Mouse (Mus musculus): ENCODE results near the gene Orc4. TPM values are rescaled to one million over a fixed set of nuclear protein-coding genes. Genes with fewer than 3 reads are reported as not detected.
A peak's percentile ranks its signal among the peaks of the same experiment; 100 is the strongest.
"Not testable (repeated sequence)": the region's sequence is repeated elsewhere in the genome, so short reads cannot be mapped to it uniquely, and the experiment has no call there.

Orc4 gene
- total RNA-seq (2021), result 10 to 100 TPM; 36.8 to 38.5 TPM
- long read RNA-seq, experiment 1, full-length matches to known transcripts, result 25 of 43 reads
- long read RNA-seq, experiment 1, partial matches to known transcripts, result 1 of 43 reads
- long read RNA-seq, experiment 1, other reads (novel, unspliced or antisense), result 17 of 43 reads
- long read RNA-seq, experiment 2, full-length matches to known transcripts, result 24 of 31 reads
- long read RNA-seq, experiment 2, partial matches to known transcripts, result 0 of 31 reads
- long read RNA-seq, experiment 2, other reads (novel, unspliced or antisense), result 7 of 31 reads

DNA sequence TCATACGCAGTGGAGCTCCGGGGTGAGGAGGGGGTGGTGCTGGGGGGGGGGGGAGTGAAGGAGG is at the start of gene Orc4:
Gene Orc4 (minus strand): TSS at position 26 of the 64 bp plus-strand sequence.
- intact Hi-C loops (cut with DNase I), result no loop called here

DNA sequence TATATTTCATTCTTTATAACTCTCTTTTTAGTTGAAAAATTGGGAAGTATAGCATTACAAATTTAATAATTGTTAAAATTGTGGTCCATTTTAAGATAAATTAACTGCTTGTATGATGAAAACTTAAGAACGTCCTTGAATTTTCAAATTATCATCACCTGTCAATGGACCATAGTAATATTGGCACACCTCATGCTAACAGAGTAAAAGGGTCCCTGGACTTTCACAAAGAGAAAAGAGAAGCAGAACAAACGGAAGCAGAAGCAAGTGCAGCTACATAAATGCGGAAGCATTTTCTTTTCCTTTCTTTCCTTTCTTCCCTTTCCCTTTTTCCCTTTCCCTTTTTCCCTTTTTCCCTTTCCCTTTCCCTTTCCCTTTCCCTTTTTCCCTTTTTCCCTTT is 40.2 kb upstream of the Orc4 start:
- intact Hi-C loops (cut with DNase I), result no loop called here
- no peak for DNase-seq

More for the DNA sequence above, at the start of gene Orc4:
- DNase-seq, result no peak

DNA sequence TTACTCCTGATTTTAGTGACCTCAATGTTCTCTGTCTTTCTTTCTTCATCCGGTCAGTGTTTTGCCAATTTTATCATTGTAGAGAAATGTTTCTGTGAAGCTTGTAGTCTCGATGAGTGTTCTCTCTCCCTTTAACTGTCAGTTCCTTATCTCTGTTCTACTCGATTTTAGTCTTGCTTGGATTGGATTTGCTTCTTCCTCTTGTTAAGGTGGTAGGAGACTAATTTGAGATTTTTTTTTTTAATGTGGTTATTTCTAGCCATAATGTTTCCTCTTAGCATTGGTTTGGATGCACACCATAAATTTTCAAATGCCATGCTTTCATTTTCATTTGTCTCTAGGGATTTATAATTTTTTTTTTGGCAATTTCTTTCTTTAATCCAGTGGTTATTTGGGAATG is 28.8 kb upstream of the Orc4 start:
- intact Hi-C loops (cut with DNase I), result no loop called here
- no peak for DNase-seq

DNA sequence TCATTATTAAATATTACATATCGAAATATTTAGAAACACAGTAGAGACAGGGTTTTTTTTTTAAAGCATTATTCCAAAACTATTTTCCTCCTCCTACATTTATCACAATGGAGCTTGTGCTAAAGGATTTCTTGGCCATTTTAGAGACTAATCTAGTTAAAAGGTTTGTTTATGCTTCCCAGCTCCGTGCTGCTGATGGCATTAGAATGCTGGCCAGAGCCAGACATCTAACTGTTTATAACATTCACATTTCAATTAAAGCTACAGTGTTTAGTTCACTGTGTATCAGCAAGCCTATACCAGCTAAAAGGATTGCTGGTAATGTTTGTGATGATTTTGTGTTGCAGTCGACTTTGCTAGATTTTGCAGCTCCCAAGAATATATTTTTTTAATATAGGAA is 6.5 kb upstream of the Orc4 start:
- no peak for DNase-seq
- intact Hi-C loops (cut with DNase I), result no loop called here

DNA sequence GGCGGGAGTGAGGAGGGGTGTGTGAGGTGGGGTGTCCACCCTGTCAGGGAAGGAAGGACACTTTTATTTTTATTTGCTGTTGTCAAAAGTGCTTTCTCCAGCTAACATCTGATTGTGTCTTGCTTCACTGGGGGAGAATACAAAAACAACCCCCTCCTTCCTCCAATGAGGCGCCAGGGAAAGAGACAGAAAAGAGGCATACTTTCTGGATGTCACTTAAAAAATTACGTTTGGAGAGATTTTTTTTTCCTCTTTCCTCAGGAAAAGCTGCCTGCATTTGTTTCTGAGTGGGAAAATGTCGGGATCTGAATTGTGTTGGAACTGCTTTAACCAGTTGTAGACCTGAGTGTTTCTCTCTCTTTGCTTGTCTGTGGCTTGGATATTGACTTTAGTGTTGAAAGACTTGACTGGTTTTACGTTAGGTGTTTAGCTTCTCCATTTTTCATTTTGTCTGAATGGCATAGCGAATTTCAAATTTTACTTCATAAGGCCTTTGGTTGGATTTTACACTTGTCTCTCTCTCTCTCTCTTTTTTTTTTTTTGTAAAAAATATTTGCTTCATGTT is 321 bp upstream of the Orc4 start:
- DNase-seq, result no peak
- intact Hi-C loops (cut with DNase I), result no loop called here

DNA sequence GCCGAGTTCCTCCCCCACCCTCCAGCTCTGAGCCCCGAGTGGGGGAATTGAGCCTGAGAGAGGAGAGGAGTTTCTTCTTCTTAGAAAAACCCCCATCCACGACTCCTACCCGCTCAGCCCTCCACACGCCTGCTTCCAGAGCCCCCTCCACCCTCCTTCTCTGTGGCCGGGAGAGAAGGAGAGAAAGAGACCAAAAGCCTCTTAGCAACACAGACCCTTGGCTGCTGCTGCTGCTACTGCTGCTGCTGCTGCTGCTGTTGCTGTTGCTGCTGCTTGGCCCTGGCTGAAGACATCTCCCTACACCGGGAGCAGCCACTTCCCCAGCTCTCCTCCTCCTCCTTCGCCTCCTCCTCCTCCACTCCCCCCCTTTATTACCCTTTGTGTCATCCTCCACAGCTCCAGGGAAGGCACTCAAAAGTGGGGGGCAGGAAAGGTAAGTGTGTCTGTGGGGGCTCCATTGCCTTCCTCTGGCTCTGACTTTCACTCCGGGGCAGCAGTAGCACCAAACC is 280 bp downstream of the Orc4 start:
- intact Hi-C loops (cut with DNase I), result no loop called here
- no peak for DNase-seq

GRCm38 (mm10) chr2:48948841-48949584 is 1.1 kb downstream of the Orc4 start, which contains the start of gene Mbd5:
TSS of gene Mbd5 (plus strand) at chr2:48949508.
- intact Hi-C loops (cut with DNase I), result no loop called here
- DNase-seq, result peak; percentile 98 to 99

GRCm38 (mm10) chr2:48947761-48948160 is 2.3 kb downstream of the Orc4 start:
- no peak for DNase-seq
- intact Hi-C loops (cut with DNase I), result no loop called here

DNA sequence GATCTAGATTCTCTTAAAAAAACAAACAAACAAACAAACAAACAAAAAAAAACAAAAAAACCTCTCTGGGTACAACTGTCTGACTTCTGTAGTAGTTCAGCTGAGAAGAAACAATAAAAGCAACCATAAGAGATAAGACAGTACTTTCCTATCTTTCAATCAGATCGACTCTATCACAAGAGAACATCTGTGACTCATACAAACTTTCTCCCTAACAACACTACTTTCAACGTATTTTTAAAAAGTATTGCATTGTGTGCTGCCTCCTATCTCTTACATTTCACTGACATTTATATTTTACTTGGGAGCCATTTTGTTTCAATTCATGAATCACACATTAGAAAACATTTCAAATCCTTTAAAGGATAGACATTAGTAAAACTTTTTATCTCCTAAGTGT is 15.0 kb downstream of the Orc4 start:
- DNase-seq, result no peak
- intact Hi-C loops (cut with DNase I), result no loop called here

- DNase-seq, result no peak
- intact Hi-C loops (cut with DNase I), result no loop called here
Measured at GRCm38 (mm10) chr2:48915832-48916231, 34.2 kb downstream of the Orc4 start.

DNA sequence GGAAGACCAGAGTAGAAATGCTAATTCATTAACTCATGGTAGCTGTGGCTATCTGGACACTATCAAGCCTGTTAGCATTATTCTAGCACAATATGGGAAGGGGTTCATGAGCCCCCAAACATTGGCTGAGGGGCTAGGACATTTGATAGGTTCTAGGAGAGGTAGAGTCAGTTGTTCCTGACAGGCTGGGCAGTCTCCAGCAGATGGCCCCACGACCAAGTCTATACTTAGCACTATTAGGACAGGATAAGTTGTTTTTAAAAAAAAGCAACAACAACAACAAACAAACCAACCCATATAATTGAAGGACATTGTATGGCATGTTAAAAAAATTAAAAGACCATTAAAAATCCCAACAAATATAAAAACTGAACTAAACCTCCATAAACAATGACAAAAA is 35.9 kb downstream of the Orc4 start:
- no peak for DNase-seq
- intact Hi-C loops (cut with DNase I), result loop anchor here (5.0 kb wide), 1 partner anchor 818 kb away; no protein-coding TSS in a partner anchor

- intact Hi-C loops (cut with DNase I), result loop anchor here (1.0 kb wide), 1 partner anchor 404 kb away; no protein-coding TSS in a partner anchor
- DNase-seq, result no peak
Measured at GRCm38 (mm10) chr2:48908866-48909265, 41.2 kb downstream of the Orc4 start.

DNA sequence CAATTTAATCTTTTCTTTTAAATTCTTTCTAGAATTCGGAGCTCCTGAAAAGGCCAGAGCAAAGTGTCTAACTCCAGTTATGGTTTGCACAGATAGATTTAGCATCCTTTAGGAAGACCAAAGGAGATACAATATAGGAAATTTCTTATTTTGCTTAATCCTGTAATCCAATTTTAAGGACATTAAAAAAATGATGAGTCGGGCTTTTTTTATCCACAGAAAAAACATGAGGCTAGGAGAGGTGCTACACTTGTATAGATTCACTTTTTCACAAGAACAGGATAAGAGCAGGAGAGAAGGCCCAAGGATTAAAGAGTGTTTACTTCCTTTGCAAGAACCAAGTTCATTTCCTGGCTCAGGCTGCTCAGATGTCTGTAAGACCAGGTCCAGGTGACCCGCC is 54.9 kb downstream of the Orc4 start:
- no peak for DNase-seq
- intact Hi-C loops (cut with DNase I), result no loop called here

DNA sequence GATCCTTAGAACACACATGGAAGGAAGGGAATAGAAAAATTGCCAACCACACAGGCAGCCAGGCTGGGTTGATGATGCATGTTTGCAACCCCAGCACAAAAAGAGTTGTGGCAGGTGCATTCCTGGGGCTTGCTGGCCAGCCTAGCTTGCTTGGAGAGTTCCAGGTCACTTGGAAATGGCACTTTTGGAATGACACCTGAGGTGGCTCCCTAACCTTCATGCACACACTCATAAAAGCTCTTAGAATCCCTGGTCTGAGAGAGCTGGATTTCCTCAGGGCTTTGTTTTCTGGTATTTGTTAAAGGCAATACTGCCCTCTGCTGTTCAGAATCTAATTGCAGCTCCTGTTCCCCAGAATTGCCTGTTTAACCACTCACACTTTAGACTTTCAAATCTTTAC is 64.1 kb downstream of the Orc4 start:
- intact Hi-C loops (cut with DNase I), result loop anchor here (2.0 to 10.0 kb wide), 7 partner anchors 74 to 1394 kb away; partner anchors contain the start of gene Acvr2a
- DNase-seq, result peak; percentile 42 to 70

DNA sequence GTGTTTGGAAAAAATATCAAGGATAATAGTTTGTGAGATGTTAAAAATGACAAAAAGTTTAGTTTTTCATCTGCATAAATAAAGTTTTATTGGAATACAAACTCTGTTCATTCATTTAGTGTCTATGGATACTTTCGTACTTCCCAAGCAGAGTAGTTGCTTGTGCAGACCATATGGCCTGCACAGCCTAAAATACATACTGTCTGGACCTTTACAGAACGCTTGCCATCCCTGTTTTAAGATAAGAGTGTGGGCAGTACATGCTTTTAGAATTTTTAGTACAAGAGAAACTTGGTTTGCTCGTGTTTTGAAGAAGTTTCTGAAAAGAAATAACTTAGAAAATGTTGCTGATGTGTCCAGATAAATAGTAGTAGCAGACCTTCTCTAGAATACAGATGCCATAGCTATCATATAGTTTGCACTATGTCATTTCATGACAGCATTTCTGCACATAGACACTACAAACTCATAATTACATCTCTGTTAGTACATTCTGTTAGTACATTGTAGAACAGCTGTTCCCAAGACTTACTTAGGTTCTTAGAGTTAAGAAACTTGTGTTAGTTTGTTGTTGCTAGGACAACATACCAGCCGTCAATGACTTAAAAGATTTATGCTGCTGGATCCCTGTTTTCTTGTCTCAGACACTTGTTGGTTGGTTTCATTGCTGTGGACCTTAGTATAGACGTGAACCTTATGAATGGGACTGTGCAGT is 81.7 kb downstream of the Orc4 start:
- DNase-seq, result no peak
- intact Hi-C loops (cut with DNase I), result no loop called here

DNA sequence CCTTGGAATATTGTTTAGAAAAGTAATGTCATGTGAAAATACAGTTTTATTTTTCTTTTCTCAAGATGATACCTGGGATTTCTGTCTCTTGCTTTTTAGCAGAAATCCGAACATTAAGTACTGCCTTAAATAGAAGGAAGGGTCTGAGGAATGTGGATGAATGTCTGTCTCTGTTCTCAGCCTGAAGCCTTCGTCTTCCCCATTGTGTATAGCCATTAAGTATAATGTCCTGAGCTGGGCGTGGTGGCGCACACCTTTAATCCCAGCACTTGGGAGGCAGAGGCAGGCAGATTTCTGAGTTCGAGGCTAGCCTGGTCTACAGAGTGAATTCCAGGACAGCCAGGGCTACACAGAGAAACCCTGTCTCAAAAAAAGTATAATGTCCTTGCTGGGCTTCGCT is 84.5 kb downstream of the Orc4 start:
- DNase-seq, result not testable (repeated sequence)

More for the DNA sequence above, 84.5 kb downstream of the Orc4 start:
- intact Hi-C loops (cut with DNase I), result not testable (repeated sequence)

Other genes with a start within 250 kb of the Orc4 start
- 10 to 100 TPM; 15.2 to 15.7 TPM for gene Acvr2a, start 136.2 kb downstream of the Orc4 start, total RNA-seq (2021)
- gene Mbd5, start 769 bp downstream of the Orc4 start, total RNA-seq (2021), result 10 to 100 TPM; 36.2 to 36.8 TPM